Mouse (Mus musculus) kidney, postnatal 14 days (tissue): ENCODE data around the gene Tbc1d10c.

Experiments used
- DNase-seq: peaks from one replicate; pipeline ENCODE4 v3.0.0; 2022; ENCODE audit warnings: mixed read lengths

Gene Tbc1d10c

GRCm38 (mm10) chr19:4155223-4156072 lies 35.6 kb downstream of the Tbc1d10c start:
- no peak for DNase-seq

GRCm38 (mm10) chr19:4154437-4155222 lies 36.5 kb downstream of the Tbc1d10c start:
- DNase-seq = no peak

GRCm38 (mm10) chr19:4153232-4153654 lies 37.8 kb downstream of the Tbc1d10c start, which contains the start of gene Ptprcap:
Gene Ptprcap, plus strand, starts transcription at chr19:4153604.
- DNase-seq = no peak

- DNase-seq = no peak
These were observed 38.4 kb downstream of the Tbc1d10c start for GRCm38 (mm10) chr19:4152445-4153231.

GRCm38 (mm10) chr19:4151898-4152297 lies 39.2 kb downstream of the Tbc1d10c start:
- no peak for DNase-seq

- no peak for DNase-seq
These were observed 39.6 kb downstream of the Tbc1d10c start for GRCm38 (mm10) chr19:4151488-4151860.

GRCm38 (mm10) chr19:4150567-4151487 lies 40.3 kb downstream of the Tbc1d10c start:
- DNase-seq = no peak

GRCm38 (mm10) chr19:4149764-4150461 lies 41.2 kb downstream of the Tbc1d10c start:
- DNase-seq = no peak

- DNase-seq = no peak
These were observed 41.8 kb downstream of the Tbc1d10c start for GRCm38 (mm10) chr19:4149283-4149682.

- DNase-seq = no peak
These were observed 42.3 kb downstream of the Tbc1d10c start for GRCm38 (mm10) chr19:4148819-4149218.

- DNase-seq = peak; percentile 99
These were observed 42.6 kb downstream of the Tbc1d10c start, which contains the start of gene Coro1b for GRCm38 (mm10) chr19:4148491-4148806. Gene Coro1b, plus strand, starts transcription at chr19:4148619.

GRCm38 (mm10) chr19:4147782-4148490 lies 43.1 kb downstream of the Tbc1d10c start:
- DNase-seq = no peak

GRCm38 (mm10) chr19:4147022-4147405 lies 44.1 kb downstream of the Tbc1d10c start:
- DNase-seq = no peak

- no peak for DNase-seq
These were observed 44.6 kb downstream of the Tbc1d10c start for GRCm38 (mm10) chr19:4146366-4147021.

GRCm38 (mm10) chr19:4145936-4146335 lies 45.1 kb downstream of the Tbc1d10c start:
- DNase-seq = no peak

GRCm38 (mm10) chr19:4144550-4145498 lies 46.3 kb downstream of the Tbc1d10c start:
- peak; percentile 44 for DNase-seq

- no peak for DNase-seq
These were observed 47.3 kb downstream of the Tbc1d10c start, which contains the start of gene Cabp4 for GRCm38 (mm10) chr19:4143759-4144268. Gene Cabp4, minus strand, starts transcription at chr19:4144033.

GRCm38 (mm10) chr19:4142416-4143173 lies 48.5 kb downstream of the Tbc1d10c start:
- DNase-seq = no peak
